Mouse (Mus musculus) left cerebral cortex, postnatal 25 days (tissue): ENCODE results near the gene Slc29a1. TPM values are rescaled to one million over a fixed set of nuclear protein-coding genes. Genes with fewer than 3 reads are reported as not detected.
"Not testable (repeated sequence)": the region's sequence is repeated elsewhere in the genome, so short reads cannot be mapped to it uniquely, and the experiment has no call there.

Experiments
- DNase-seq, 2 experiments: peaks; one replicate each; pipeline ENCODE4 v3.0.0; 2022; ENCODE audit warnings: low spot score in 2 of 2, mixed read lengths in 1 of 2
- intact Hi-C: fragments of 180-260 bp; cut with DNase I; formaldehyde crosslinking; loops from one replicate; pipeline ENCODE4 v1.15.1; 2025
- total RNA-seq, 2 experiments: library from RNA; stranded (reverse); gene quantifications; 2 replicates each; pipeline ENCODE4 v1.2.3; 2021

Gene Slc29a1
- 10 to 100 TPM; 16.8 to 18.8 TPM for total RNA-seq

DNA sequence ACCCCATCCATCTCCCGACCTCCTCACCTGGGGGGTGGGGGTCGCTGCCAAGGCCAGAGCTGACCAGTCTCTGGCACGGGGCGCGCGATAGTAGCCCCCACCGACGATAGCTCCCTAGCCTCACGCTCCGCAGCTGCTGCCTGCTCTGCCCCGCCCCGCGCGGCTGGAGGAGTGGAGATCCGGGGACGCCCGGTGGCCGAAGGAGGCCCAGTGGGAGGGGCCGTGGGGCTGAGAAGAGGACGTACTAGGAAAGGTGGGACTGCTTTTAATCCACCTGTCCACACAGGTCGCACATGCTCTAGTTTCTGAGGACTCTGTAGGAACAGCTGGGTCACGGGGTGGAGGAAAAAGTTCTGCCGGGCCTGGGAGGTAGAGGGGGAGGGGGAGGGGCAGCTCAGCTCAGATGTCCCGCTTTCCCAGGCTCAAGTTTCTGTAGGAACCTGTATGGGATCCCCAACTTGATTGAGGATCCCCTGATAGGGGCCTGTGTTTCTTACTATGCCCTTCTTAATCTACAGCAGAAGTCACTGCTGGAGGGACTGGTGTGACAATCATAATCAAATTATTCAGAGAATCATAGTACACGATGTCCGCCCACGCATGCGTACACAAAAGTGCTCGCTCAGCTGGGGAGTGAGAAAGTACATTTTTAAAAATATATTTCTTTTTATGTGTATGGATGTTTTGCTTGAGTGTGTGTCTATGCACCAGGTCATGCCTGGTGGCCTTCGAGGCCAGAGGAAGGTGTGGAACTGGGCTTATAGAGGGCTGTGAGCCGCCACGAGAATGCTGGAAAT is at the start of gene Slc29a1:
Gene Slc29a1 (minus strand): TSS at position 161 of the 797 bp plus-strand sequence.
- intact Hi-C loops = loop anchor here (5.0 to 10.0 kb wide), 2 partner anchors 33 to 555 kb away; partner anchors contain the start of gene Mad2l1bp
- no peak for DNase-seq

DNA sequence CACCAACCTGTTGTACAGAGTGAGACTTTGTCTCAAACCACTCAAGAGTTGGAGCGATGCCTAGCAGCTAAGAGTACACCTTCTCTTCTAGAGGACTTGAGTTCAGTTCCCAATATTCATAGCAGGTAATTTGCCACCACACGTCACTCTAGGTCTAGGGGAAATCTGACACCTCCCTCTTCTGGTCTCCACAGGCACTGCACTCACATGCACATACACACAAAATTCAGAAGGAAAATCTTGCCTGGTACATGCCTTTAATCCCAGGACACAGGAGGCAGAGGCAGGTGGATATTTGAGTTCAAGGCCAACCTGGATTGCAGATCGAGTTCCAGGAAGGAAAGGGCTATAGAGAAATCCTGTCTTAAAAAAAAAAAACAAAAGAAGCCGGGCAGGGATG is 44.8 kb upstream of the Slc29a1 start:
- no peak for DNase-seq
- intact Hi-C loops = loop anchor here (5.0 kb wide), 1 partner anchor 167 kb away; the partner anchor contains the start of gene Spats1

DNA sequence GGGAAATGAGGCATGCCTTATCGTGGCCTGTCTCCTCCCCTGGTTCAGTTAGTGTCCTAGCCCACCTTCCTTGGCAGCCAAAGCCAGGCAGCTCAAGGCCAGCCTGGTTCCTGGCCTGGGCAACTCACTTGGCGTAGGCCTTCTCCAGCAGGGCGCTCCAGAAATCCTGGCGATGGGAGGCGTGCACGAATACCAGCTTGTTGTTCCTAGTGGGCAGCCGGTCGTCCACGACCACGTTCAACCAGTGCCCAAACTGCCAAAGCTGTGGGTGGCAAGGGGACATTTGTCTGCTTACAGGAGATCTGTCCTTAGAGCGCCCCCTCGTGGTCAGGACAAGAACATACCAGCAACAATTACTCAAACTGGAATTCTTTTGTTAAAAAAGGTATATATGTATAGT is 43.3 kb upstream of the Slc29a1 start:
- peak; percentile 61 to 64 for DNase-seq
- intact Hi-C loops = loop anchor here (2.0 to 5.0 kb wide), 2 partner anchors 60 to 165 kb away; partner anchors contain the start of gene Spats1

DNA sequence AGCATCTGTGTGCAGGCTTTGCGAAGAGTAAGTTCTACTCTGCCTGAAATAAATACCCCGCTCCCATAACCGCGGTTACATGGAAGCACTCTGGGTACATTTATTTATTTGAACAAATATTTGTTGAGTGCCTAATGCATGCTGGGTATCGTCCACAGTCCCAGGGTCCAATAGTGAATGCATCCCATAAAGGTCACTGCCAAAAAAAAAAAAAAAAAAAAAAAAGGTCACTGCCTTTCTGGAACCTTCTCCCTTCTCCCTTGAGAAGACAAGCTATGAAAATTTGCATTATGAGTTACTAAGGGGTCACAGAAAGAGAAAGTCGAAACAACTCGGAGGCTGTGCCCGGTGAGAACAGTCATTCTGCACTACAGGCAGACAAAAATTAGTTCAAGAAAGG is 42.6 kb upstream of the Slc29a1 start:
- no peak for DNase-seq
- intact Hi-C loops = loop anchor here (2.0 to 5.0 kb wide), 2 partner anchors 59 to 165 kb away; partner anchors contain the start of gene Spats1

DNA sequence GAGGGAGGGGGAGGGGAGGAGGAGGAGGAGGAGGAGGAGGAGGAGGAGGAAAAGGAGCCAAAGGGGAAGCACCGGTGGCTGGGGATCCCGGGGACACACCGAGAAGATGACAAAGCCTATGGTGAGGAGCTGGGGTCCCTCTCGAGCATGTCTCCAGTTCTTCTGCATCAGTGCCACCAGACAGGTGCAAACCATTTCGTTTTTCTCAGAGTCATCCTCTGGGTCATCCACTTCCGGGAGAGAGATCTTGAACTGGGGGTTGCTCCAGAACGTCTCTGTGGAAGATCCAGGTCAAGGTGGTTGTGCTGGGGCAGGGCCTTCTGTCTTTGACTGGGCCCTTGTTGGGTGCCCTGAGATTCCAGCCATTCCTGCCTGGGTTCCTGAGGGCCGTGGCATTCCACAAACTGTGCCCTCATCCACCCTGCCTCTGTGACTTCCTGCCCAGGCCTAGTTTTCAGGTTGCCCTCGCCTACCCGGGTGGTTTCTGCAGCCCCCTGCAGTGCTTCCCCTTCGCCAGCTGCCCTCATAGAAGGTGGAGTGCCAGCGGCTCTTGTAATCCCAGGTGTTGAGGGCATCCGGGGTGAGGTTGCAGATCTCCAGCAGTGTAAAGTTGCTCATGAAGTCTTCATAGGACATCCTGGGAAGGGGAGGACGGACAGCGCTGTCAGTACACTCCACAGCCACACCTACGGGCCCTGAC is 39.3 kb upstream of the Slc29a1 start:
- intact Hi-C loops = no loop called here
- DNase-seq = no peak

DNA sequence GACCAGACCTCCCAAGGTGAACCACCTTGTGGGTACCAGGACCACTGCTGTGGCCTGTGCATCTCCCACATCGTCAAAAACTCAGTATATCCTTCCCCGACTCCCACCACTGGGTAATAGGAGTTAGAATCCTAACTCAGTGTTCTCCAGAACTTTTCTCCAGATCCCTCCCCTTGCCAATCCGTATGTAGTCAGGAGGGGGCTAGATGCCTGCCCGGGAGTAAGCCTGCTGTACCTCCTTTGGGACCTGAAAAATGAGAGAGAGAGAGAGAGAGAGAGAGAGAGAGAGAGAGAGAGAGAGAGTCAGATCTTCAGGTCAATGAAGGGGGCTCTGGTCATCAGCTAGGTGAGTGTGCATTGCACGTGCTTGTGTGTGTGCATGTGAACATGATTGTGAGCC is 34.6 kb upstream of the Slc29a1 start:
- intact Hi-C loops = loop anchor here (5.0 kb wide), 1 partner anchor 37 kb away; the partner anchor contains the start of gene Slc29a1
- DNase-seq = no peak

DNA sequence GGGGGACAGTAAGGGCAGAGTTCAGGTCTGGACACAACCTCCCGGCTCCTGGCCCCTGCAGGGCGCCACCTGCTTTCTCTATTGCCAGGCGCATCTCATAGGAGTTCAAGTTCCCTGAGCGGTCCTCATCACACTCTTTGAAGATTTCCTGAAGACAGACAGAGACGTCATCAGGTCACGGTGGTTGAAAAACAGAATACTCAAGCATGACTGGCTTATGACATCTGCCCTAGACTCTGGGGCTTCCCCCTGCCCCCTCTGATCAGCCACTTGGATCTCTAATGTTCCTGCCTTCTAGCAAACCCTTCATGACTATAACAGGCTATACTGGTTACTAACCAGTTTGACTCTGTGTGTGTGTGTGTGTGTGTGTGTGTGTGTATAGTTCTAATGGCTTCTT is 32.5 kb upstream of the Slc29a1 start:
- intact Hi-C loops = loop anchor here (5.0 kb wide), 1 partner anchor 35 kb away; the partner anchor contains the start of gene Slc29a1
- no peak for DNase-seq

DNA sequence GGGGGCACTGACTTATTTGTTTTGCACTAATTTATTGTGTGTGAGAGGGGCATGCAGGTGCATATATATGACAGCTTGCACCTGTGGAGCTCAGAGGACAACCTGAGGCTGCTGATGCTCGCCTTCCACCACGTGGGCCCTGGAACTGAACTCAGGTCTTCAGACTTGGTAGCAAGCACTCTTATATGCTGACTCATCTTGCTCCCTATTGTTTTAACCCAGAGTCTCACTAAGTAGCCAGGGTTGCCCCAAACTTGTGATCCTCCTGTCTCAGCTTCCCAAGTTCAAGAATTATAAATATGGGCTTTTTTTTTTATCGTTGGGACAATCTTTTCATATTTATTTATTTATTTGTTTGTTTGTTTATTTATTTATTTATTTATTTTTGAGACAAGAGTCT is 31.6 kb upstream of the Slc29a1 start:
- no peak for DNase-seq
- intact Hi-C loops = loop anchor here (5.0 kb wide), 1 partner anchor 34 kb away; the partner anchor contains the start of gene Slc29a1

DNA sequence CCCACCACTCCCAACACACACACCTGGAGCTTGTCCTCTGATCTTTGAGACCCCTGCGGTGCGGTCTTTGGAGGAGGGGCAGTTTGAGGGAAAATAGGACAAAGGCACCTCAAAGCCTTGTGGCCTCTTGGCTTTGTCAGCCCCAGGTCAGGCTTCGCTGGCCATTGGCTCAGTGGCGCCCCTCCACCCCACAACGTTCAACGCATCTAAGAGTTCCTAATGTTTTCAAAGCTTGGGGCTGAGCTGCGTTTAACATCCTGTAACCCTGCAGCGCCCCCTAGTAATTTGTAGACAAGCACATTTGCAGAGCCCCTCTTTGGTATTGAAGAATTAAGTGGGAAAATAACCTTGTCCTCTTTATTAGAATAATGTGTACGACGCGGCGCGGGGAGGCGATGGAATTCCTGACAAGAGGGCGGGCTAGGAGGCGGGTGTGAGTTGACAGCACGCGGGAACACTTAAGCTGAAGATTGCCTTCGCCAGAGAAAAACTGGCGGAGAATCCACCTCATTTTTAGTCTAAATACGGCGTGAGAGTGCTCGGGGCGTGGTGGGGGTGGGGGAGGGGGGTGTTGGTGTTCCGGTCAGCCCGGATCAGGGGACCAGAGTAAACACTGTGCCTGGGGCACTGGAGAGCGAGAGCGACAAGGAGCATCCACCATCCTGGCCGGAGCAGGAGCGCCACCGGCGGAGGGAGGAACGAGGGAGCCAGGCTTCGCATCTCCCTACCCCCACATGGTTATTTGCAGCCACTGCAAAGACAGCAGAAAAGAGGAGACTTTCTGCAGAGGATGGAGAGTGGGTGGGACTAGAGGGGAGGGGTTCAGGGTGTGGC is 30.7 kb upstream of the Slc29a1 start:
- DNase-seq = peak; percentile 69 to 80
- intact Hi-C loops = loop anchor here (5.0 kb wide), 1 partner anchor 33 kb away; the partner anchor contains the start of gene Slc29a1

DNA sequence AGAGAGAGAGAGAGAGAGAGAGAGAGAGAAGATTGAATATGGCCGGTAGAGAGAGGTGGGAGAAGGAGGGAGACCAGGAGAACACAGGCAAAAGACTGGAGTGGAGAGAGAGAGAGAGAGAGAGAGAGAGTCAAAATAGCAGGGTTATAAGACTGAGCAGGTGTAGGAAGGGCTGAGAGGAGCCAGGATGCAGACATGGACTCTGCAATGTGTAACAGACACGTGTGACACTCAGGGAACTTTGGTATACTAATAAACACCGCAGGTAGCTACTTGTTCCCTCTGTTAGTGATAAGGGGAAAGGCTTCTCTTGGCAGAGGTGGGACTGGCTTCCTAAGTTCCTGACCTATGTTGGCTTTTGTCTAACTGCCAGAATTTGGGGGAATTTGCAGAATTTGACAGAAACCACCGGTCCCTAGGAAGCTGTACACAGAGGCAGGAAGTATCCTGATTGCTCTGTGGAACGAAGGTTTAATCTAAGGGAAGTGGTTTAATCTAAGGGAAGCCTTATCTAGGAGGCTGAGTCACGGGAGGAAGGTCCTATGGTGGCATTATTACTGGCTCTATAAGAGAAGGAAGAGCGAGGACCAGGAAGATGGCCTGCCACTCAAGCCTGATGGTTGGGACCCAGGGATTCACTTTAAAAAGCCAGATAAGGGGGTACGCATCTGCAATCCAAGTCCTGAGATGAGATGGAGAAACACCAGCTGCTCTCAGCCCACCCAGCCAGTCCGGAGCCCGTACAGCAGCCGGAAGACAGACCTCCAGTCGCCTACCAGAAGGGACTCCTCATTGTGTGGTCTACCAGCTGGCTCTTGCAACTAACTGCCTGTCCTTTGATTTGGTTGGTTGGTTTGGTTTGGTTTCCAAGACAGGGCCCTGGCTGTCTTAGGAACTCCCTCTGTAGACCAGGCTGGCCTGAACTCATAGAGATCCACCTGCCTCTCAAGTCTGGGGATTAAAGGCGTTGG is 29.8 kb upstream of the Slc29a1 start:
- no peak for DNase-seq
- intact Hi-C loops = no loop called here

DNA sequence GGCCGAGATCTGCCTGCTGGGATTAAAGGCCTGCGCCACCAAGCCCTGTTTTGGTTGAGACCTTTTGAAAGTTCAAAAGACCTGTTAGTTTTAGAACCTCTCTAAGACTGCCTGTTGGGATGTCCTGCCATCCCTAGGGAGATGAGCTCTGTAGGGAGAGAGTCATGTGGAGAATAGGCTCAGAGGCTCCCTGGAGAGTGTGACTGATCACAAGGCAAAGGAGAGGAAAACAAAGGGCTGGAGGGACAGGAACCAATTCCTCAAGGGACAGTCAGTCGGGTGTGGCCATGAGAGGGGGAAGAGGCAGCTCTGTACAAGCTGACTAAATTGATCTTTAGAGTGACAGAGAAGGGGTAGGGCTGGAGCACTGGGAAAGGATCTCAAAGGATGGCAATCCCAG is 28.8 kb upstream of the Slc29a1 start:
- intact Hi-C loops = no loop called here
- no peak for DNase-seq

DNA sequence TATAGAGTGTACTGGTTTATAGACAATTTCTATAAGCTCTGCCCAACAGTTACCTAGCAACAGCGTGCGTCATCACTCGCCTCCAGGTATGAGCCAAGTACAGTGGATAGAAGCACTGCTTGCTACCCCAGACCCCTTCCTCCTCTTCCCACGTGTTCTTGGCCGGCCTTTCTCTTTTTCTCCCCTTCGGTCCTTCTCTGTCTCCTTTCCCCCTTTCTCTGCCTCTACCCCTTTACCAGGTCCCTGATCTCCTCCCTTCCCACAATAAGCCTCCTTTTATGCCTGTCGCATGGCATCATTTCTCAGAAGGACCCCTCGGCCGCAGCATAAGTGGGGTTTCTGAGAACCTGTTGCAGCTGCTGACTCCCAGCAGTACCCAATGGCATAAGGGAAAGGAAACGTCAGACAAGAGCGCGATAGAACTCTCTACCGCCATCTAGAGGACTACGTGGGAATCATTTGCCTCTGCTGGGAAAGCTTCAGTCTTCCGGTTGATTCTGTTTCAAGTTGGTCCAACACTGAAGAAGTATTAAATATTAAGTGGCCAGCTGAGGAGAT is 27.2 kb upstream of the Slc29a1 start:
- intact Hi-C loops = loop anchor here (1.0 kb wide), 1 partner anchor 42 kb away; no protein-coding TSS in a partner anchor
- DNase-seq = peak; percentile 79 to 85

DNA sequence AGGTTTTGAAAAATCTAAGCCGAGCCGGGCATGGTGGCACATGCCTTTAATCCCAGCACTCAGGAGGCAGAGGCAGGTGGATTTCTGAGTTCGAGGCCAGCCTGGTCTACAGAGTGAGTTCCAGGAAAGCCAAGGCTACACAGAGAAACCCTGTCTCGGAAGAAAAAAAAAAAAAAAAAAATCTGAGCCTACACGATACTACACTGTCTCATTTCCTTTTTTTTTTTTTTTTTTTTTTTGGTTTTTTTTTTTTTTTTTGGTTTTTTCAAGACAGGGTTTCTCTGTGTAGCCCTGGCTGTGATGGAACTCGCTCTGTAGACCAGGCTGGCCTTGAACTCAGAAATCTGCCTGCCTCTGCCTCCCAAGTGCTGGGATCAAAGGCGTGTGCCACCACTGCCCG is 24.0 kb upstream of the Slc29a1 start:
- DNase-seq, intact Hi-C loops: not testable (repeated sequence)

DNA sequence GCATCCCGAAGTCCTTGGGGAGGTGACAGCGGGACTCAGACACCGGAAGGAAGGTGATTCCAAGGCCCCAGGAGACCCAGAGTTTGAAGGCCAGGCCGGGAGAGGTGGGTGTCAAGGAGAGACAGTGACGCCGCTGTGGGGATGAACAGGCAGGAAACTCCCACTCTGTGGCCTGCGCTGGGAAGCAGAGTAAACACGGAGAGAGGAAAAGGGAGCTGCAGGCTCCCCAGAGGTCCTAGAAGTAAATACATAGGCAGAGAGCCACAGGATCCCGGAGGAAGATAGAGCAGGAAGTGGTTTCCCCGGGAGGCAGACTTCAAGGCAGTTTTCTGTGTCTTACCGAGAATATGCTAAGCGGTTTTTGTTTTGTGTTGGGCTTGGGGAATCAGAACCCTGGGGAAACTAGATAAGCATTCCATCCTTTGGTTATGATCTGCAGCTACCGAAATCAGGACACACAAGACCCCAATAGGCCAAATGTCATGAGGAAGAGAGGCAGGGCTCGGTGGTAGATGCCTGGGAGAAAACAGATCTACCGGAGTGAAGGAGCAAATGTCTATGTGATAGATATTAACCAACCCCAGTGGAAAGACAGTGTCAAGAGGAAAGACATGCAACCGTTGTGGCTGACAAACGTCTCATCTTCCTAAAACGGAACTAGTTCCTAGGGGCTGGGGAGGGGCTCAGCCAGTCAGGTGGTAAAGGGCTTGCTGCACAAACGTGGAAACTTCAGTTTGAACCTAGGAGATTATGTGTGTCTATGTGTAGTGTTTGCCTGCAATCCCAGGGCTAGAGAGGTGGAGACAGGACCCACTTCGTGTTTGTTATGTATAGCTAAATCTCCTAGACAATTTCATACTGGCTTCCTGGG is 20.2 kb upstream of the Slc29a1 start:
- intact Hi-C loops = no loop called here
- no peak for DNase-seq

DNA sequence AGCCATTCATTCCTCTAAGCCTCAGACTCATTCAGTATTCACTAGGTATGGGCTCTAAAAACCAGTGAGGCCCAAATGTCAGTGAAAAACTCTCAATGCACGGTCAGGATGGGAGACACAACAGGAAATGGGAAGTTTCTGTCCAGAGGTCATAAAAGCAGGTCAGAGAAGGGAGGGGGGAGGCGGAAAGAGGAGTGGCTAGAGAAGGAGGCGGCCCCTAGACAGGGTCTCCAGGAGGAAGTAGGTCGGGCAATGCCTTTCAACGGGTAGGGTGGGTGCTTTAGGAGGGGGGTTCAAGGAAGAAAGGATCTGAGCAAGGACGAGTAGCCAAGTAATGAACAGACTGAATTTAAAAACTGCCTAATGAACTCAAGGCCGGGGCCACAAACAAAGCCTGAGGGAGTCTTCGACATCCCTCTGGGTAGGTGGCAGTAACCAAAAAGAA is 19.6 kb upstream of the Slc29a1 start:
- intact Hi-C loops = no loop called here
- no peak for DNase-seq

DNA sequence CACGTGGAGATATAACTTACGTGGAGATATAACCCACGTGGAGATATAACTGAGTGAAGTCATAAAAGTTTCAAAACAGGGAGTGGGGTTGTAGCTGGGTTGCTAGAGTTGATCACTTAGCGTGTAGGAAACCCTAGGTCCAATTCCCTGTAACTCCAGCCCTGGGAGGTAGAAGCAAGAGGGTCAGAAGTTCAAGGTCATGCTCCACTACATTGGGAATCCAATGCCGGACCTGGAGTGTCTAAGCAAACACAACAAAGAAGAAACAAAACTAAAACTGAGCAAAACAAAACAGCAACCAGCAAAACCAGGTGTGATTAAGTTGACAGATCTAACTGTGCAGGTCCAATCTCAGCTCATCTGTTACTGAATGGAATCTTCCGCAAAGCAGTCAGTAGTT is 18.2 kb upstream of the Slc29a1 start:
- intact Hi-C loops = no loop called here
- no peak for DNase-seq

DNA sequence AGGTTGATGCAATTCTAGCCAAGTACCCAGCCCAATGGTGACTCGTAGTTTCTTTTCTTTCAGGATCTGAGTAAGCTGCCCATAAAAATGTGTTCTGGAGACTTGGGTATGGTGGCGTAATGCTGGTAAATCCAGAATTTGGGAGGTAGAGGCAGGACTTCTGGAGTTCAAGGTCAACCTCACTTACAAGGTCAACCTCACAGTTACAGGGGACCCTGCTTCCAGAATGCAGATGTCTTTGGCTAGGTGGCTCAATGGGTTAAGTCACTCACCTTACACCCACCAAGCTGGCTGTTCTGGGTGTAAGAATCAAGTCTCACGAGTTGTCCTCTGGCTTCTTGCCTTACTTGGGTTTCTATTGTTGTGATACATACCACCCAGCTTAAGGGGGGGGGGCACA is 17.3 kb upstream of the Slc29a1 start:
- no peak for DNase-seq
- intact Hi-C loops = no loop called here
